Mouse (Mus musculus): ENCODE measurements around the gene Abcf3. TPM values are rescaled to one million over a fixed set of nuclear protein-coding genes. Genes with fewer than 3 reads are reported as not detected.

Gene Abcf3
- total RNA-seq, 2 experiments from 2014 or later: 82.8 to 87.9 TPM

DNA sequence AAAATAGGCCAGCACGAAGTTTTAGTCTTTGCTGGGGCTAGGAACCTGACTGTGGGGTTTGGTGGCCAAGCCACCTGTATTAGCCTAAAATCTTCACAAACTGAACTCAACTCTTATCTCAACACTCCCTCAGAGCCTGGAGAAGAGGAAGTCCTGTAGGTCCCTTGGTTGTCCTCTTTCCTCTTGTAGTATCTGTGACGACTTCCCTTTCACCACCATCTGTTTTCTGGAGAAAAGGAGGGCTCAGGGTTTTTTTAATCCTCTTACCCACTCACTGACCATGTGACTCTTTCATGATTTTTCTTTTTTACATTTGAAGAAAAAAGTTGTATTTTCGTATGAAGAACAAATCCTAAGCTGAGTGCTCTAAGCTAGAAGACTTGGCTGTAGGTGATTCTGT is 8.7 kb upstream of the Abcf3 start:
- DNase-seq (ENCODE audit: low spot score in 2 of 2): no peak

DNA sequence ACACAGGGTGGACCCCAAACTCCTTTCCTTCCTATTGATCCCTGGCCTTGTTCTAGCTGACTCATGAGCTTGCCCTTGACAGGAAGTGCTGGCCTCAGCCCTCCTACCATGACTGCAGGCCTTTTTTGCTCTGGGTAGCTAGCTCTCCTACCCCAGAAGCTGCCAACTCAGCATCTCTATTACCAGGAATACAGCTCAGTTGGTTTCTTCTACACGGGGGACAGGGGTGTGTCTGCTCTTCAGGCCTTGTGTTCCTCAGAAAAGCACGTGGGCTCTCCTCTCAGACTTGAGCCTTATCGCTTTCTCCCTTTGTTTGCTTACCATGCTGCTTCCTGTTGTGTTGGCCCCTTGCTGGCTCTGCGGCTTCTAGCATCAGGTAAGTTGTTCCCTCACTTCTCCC is 7.9 kb upstream of the Abcf3 start:
- no peak for DNase-seq (ENCODE audit: low spot score in 2 of 2)

GRCm38 (mm10) chr16:20545696-20546095 is 2.7 kb upstream of the Abcf3 start:
- DNase-seq (ENCODE audit: low spot score in 2 of 2): no peak

DNA sequence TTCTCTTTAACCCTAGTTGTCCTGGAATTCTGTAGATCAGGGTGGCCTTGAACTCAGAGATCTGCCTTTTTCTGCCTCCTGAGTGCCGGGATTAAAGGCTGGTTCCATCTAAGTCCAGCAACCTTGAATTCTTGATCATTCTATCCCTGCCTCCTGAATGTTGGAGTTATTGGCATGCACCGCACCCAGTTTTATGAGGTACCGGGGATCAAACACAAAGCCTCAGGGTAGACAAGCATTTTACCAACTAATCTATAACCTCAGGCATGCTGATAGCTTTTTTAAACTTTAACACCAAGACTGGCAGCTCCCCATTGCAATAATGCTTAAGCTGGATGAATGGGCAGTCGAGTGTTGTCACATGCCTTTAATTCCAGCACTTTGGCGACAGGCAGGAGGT is 954 bp upstream of the Abcf3 start:
- no peak for DNase-seq (ENCODE audit: low spot score in 2 of 2)

- DNase-seq (ENCODE audit: low spot score in 2 of 2): no peak
Measured at GRCm38 (mm10) chr16:20549161-20549560, 784 bp downstream of the Abcf3 start.

DNA sequence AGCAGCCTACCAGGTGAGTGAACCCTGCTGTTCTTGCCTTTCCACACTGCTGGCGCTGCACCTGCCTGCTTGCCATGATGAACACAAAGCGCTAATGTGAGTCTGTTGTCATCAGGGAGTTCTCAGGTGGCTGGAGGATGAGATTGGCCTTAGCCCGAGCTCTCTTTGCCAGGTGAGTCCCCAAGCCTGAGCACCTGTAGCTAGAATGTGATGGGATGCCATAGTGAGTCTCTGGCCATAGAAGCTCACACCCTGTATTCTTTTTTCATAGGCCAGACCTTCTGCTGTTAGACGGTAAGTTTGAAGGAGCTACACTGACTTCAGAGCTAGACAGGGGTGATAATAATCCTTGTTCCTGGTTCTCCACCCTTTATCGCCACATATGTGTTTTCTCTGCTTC is 3.3 kb downstream of the Abcf3 start:
- DNase-seq (ENCODE audit: low spot score in 2 of 2): no peak

GRCm38 (mm10) chr16:20552594-20552993 is 4.2 kb downstream of the Abcf3 start:
- DNase-seq (ENCODE audit: low spot score in 2 of 2): no peak

GRCm38 (mm10) chr16:20555000-20555399 is 6.6 kb downstream of the Abcf3 start:
- DNase-seq (ENCODE audit: low spot score in 2 of 2): no peak

DNA sequence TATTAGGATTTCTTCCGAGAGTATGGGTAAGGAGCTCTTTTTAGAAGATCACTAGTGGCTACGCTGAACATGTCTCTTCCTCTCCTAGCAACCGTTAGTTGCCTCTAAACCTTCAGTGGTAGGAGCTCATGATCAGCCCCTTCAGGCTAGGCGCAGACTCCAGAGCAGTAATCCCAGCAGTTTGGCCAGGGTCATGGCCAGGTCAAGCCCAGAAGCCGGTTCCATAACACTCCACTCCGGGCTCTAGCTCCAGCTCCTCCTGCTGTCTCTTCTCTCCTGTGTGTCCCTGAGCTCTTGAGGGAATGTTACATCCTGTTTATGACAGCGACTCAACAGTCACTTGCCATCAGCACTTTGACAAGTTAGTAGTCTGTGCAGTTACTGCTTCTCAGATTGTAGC is 9.0 kb downstream of the Abcf3 start:
- no peak for DNase-seq (ENCODE audit: low spot score in 2 of 2)

DNA sequence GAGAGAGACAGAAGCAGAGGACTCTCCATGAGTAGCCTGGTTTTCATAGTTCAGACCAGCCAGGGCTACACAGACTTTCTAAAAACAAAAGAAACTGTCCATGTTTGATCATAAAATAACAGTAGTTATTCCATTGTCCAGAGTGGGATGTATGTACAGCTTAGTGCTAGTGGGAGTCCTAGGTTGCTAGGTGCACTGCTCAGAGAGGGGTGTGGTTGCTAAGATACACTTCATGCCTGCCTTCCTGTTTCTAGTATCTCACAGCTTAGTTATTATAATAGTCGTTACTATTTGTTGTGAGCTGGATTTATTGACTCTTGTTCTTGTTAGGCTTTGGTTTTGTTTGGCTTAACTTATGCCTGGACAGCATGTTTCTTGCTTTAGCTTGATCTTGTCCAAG is 16.7 kb downstream of the Abcf3 start:
- DNase-seq (ENCODE audit: low spot score in 2 of 2): no peak

DNA sequence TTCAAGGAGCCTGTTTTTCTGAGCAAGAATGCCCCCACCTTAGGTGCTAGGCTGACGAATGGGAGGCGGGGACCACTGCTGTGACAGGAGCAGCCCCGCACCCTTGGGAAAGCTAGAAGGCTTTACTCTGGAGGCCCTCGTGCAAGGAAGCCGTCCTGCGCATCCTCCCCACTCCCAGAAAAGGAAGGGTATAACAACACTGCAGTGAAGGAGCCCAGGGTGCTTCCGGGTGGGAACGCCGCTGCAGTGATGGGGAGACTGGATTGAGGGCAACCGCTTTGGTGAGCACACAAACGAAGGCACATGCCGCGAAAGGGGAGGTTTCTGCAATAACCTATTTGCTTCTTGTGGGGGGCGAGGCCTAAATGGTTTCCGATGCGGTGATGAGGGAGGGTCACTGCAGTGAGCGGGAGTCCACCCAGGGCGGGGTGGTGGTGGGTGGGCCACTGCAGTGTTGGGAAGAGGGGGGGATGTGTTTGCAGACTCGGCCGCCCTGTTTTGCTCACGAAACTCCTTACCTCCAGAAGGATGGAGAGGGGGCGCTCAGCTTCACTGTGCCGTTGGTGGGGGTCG is 41.1 kb downstream of the Abcf3 start, which contains the start of gene Vwa5b2:
Gene Vwa5b2 (plus strand): TSS at position 106 of the 573 bp plus-strand sequence.
- no peak for DNase-seq (ENCODE audit: low spot score in 2 of 2)

DNA sequence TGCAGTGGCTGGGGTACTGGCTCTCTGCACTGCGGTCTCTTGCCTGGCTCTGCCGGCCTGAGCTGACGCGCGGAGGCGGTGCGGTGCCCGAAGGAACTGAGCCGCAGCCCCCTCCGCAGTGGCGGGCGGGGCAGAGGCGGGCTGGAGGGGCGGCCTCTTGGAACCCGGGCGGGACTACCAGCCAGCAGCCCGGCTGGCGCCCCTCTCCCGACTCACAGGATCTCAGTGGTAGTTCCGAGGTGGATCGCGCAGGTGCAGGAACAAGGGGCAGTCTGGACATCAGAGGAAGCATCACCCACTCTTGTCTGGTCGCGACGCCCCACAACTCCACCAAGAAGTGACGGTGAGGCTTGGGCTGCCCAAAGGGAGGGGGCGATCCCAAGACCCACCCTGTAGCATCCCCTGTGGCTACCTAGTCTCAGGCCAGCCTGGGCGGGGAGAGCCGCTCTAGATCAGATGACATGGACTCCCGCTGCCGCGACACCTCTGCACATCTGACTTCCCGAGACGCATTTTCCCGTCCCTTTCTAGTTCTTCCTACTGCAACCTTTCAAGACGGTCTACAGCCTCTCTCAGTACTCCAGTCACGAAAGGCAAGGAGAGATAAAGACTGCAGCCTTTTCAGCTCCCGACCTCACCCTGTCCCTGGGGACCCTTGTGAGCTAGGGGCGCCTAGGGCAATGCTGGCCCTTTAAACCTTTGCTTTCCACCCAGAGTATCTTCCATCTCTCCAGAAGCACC is 41.7 kb downstream of the Abcf3 start:
- DNase-seq (ENCODE audit: low spot score in 2 of 2): peak; percentile 36 to 46

GRCm38 (mm10) chr16:20590680-20591038 is 42.3 kb downstream of the Abcf3 start:
- DNase-seq (ENCODE audit: low spot score in 2 of 2): no peak

- no peak for DNase-seq (ENCODE audit: low spot score in 2 of 2)
Measured at GRCm38 (mm10) chr16:20591076-20591705, 42.8 kb downstream of the Abcf3 start.

GRCm38 (mm10) chr16:20595060-20595673 is 46.8 kb downstream of the Abcf3 start:
- no peak for DNase-seq (ENCODE audit: low spot score in 2 of 2)

- no peak for DNase-seq (ENCODE audit: low spot score in 2 of 2)
Measured at GRCm38 (mm10) chr16:20595737-20596136, 47.4 kb downstream of the Abcf3 start.

GRCm38 (mm10) chr16:20596687-20597441 is 48.5 kb downstream of the Abcf3 start:
- DNase-seq (ENCODE audit: low spot score in 2 of 2): peak in 1 of 2 experiments; percentile 49

GRCm38 (mm10) chr16:20600511-20600910 is 52.1 kb downstream of the Abcf3 start:
- no peak for DNase-seq (ENCODE audit: low spot score in 2 of 2)

DNA sequence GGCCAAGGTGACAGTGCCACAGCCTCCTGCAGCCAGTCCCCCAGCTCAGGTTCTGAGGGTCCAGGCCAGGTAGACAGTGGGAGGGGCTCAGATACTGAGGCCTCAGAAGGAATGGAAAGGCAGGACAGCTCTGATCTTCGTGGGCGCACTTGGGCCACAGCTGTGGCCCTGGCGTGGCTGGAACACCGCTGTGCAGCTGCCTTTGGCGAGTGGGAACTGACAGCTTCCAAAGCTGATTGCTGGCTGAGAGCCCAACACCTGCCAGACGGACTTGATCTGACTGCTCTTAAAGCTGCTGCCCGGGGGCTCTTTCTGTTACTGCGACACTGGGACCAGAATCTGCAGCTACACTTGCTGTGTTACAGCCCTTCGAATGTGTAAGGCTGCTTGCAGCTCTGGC is 56.3 kb downstream of the Abcf3 start:
- no peak for DNase-seq (ENCODE audit: low spot score in 2 of 2)

GRCm38 (mm10) chr16:20610501-20611356 is 62.4 kb downstream of the Abcf3 start:
- peak; percentile 81 to 86 for DNase-seq (ENCODE audit: low spot score in 2 of 2)

All from layer of hippocampus, postnatal 14 days (tissue).